Mouse (Mus musculus) frontal cortex, postnatal 36 days (tissue): ENCODE measurements at regions not wholly inside any gene's neighbourhood (a gene's known extent, or its start where the extent isn't known, plus 50 kb on each side); places are given as distances from the start of the nearest gene placed in this dataset.
"Not testable (repeated sequence)": the region's sequence is repeated elsewhere in the genome, so short reads cannot be mapped to it uniquely, and the experiment has no call there.

Source experiments
- DNase-seq, 2 experiments: peaks; one replicate each; pipeline ENCODE4 v3.0.0; 2022; ENCODE audit warnings: low spot score in 2 of 2

DNA sequence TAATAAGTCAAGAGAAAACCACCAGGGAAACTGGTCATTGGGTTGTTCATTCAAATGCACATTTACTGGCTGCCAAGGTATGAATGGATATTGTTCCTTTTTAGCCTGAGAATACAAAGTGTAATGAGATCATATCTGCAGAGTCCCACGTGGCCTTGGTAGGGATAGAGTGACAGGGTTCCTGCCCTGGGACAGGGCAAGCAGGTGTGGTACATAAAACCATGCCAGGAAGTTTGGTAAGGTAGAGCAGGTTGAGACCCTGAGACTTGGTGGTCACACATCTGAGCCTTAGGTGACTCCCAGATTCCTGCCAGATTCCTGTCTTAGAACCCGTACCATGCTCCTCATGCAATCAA lies 320.5 kb downstream of the Tm4sf1 start:
- DNase-seq: no peak

DNA sequence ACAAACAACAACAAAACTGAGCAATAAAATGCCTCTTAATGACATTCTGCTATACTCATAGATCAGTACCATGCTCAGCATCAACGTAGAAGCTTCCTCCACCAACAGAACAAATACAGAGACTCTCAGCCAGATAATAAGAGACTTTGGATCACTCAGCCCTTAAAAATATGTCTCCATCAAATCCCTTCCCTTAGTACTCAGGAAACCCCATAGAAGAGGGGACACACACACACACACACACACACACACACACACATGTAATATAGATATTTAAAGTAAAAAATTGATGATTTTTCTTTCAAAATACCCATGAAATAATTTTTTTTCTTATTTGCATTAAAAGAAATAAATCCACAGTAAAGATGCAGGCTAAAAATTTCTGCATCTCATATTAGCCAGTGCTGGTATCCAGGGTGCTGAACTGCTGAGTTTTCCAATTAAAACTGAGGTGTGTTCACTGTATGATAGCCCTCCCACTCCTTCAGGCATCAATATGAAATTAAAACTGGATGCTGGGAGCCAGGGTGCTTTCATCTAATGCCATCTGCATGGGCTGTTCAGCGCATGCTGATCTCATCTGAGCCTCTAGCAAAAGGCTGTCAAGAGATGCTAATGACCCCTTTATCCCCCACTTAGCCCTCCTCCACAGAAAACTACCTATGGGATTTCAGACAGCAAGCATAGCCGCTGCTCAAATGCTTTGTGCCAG lies 321.0 kb downstream of the Tm4sf1 start:
- no peak for DNase-seq

DNA sequence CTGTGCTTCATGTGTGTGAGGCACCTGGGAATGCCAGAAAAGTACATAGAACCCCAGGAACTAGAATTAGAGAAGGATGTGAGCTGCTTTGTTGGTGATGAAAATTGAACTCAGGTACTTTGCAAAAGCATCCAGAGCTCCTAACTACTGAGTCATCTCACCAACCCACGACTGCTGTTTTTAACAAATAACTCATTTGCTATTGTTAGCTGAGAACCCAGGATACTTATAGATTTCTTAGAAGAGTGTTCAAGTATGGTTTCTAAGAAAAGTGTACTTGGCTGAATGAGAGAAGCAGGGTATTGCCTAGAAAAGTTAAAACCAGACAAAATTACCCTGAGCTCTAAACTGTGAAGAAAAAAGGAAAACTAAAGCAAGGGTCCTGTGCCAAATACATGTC lies 335.8 kb downstream of the Tm4sf1 start:
- peak in 1 of 2 experiments; percentile 15 for DNase-seq

DNA sequence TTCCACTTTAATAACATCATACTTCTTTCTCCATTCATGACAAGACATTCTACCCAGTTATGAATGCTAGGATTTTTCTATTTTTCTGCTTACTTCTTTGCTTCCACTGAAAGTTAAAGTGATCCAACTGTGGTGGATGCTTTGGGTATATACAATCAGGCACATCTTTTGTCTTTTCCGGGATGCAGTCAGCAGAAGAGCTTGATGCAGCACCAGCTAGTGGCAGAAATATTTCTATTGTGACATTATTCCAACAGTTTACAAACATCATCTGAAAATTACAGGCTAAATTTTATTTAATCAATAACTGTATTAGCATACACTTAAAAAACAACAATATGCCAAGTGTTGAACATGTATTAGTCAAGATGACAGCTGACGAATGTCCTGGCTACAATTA lies 336.3 kb downstream of the Tm4sf1 start:
- DNase-seq: no peak

- DNase-seq: no peak
Measured at GRCm38 (mm10) chr3:56964156-56964555, 337.6 kb downstream of the Tm4sf1 start.

GRCm38 (mm10) chr3:56963251-56963650 lies 338.5 kb downstream of the Tm4sf1 start:
- peak; percentile 33 to 55 for DNase-seq

DNA sequence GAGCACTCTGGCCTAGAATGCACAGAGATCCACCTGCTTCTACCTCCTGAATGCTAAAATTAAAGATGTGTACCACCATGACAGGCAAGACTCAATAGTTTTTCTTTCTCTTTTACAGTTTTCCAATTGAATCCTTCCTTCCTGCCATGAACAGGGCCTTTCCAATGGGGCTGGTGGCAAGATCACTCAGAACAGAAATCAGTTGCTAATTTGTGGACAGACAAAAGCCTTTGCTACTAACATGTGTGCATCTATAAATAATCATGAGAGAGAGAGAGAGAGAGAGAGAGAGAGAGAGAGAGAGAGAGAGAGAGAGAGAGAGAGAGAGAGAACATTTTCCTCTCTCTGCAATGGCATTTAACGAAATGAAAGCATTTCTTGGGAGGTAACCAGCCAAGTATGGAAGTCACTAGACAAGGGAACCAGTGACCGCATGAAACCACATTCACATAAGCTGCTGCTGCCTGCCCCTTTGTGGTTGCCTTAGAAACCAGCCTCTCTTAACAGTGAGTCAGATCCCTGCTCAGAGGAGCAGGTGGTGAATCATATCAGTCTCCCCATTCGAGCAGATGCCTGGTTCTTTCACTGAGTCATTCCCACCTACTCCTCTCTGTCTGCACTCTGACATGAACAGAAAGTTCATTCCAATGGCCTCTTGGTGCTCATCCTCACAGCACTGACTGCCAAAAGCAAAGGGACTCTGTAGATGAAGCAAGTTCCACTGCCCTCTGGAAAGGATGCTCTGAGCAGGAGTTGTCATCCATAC lies 339.4 kb downstream of the Tm4sf1 start:
- DNase-seq: peak; percentile 77 to 81

- DNase-seq: no peak
Measured at GRCm38 (mm10) chr3:56956978-56957377, 344.8 kb downstream of the Tm4sf1 start.

GRCm38 (mm10) chr3:56955799-56956121 lies 346.0 kb downstream of the Tm4sf1 start:
- DNase-seq: no peak

GRCm38 (mm10) chr3:56955098-56955798 lies 346.5 kb downstream of the Tm4sf1 start:
- no peak for DNase-seq

DNA sequence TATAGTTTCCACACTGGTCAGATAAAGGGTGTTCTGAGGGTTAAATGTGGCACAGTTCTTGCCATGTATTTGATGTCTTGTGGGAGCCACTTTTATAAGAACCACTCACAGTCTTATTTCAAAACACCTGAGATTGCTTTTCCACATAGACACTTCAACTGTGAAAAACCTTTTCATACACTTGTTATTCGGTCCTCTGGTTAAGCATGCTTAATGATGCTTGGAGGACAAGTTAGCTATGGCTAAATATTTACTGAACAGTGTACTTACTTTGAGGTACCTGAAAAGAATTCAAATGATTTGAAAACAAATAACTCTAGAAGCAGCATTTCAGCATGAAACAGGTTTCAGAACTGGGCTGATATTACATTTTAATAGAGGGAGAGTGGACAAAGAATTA lies 359.2 kb downstream of the Tm4sf1 start:
- not testable (repeated sequence) for DNase-seq

DNA sequence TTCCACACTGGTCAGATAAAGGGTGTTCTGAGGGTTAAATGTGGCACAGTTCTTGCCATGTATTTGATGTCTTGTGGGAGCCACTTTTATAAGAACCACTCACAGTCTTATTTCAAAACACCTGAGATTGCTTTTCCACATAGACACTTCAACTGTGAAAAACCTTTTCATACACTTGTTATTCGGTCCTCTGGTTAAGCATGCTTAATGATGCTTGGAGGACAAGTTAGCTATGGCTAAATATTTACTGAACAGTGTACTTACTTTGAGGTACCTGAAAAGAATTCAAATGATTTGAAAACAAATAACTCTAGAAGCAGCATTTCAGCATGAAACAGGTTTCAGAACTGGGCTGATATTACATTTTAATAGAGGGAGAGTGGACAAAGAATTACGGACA lies 372.8 kb downstream of the Tm4sf1 start:
- not testable (repeated sequence) for DNase-seq

GRCm38 (mm10) chr3:56898491-56898890 lies 403.3 kb downstream of the Tm4sf1 start:
- no peak for DNase-seq

DNA sequence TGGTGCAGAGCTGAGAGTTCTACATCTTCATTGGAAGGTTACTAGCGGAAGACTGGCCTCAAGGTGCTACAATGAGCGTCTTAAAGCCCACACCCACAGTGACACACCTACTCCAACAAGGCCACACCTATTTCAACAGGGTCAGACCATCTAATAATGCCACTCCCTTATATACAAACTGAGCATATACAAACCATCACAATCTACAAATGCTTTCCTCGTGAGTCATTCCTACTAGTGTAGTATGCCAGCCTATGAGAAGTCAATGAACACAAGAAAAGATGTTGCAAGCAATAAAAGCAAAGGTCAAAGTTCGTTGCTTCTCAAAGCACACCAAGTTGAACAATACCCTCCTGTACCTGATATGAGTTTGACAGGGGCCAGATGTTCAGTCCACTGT lies 424.7 kb downstream of the Tm4sf1 start:
- DNase-seq: no peak

GRCm38 (mm10) chr3:56863591-56863990 lies 438.2 kb downstream of the Tm4sf1 start:
- DNase-seq: peak in 1 of 2 experiments; percentile 17

DNA sequence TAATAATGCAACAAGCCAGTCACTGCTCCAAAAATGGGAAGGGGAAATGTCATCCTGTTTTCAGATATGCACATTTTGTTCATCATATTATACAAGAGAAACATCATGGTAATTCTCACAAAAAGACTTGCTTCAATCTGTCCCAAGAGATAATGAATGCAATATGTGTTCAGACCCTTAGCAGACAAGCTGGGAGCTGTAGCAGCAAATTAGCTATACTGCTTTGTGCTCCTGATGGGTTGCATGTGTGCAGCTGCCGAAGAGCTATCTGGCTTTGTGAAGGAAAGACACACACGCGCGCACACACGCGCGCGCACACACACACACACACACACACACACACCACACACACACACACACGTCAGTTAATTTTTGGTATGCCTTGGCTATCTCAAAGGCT lies 441.9 kb downstream of the Tm4sf1 start:
- DNase-seq: no peak

- no peak for DNase-seq
Measured at GRCm38 (mm10) chr3:56845462-56845770, 456.4 kb downstream of the Tm4sf1 start.

DNA sequence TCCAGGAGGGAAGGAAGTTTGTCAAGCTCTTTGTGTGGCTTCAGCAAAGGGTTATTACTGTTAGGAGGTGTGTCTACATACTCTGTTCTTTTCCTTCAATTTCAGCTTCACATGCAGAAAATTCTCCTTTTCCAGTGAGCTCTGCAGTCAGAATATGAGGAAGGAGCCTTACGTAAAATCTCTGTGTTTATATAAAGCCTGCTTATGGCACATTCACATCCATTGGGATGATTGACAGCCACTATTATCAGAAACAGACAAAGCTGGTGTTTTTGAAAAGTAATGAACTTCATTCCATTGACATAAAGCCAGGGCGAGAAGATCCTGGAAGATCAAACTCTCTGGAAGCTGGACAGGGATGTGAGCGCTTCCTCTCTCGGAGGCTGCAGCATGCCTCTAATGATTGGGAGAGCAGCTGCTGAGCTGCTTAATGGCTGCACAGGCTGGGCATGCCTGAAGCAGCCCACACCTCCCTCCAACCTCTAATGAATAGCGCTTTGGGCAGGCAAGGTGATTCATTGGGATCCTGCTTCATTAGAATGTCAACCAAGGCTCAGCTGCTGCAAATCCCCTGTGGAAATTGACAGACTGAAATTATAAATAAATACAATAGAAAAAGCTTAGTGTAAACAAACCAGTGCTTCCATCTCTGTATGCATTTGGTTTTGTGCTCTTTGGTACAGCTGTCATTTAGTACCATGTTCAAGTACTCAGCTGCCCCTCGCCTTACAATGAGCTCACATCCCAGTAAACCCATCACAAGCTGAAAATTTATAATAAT lies 456.9 kb downstream of the Tm4sf1 start:
- DNase-seq: no peak

GRCm38 (mm10) chr3:56837176-56837575 lies 464.6 kb downstream of the Tm4sf1 start:
- DNase-seq: no peak

GRCm38 (mm10) chr3:56830315-56831097 lies 471.3 kb downstream of the Tm4sf1 start:
- no peak for DNase-seq

- no peak for DNase-seq
Measured at GRCm38 (mm10) chr3:56824157-56824556, 477.6 kb downstream of the Tm4sf1 start.
